Mouse (Mus musculus): ENCODE data around the gene Wdr26. TPM values are rescaled to one million over a fixed set of nuclear protein-coding genes. Genes with fewer than 3 reads are reported as not detected.

The Wdr26 gene
- 52.7 TPM for polyA plus RNA-seq (2015; fragmentation: Illumina TruSeq; extraction: RNeasy Lipid Tissue Mini Kit (QIAGEN cat#74804); ENCODE audit: low read depth, low replicate concordance)

DNA sequence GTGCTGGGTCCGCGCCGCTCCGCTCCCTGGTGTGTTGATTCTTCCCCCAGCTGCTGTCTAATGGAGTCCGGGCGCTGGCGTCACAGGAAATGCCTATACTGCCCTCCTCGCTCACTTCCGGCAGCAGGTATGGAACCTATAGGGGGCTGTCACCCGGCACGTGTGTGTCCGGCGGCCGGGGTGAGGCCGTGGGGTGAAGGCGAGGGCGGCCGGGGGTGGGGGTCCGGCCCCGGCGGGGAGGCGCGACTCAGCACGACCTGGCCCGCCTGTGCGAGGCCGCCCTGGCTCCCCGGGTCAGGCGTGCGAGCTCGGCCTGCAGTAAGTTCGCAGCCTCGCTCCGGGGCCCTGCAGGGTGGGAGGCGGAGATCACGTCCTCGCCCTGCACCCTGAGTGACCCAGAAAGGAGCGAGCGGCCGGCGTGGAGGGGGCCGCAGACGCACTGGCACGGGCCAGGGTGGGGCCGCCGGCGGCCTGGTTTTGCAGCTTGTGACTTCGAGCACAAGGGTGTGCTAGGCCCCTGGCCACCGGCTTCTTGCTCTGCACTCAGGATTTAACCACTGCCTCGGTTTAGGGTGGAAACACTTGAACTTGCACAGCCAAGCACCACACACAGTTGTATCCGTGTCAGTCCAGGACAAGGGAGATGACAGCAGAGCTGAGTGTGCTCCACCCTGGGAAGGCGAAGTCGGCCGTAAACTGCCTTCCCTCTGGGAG is at the start of gene Wdr26:
Gene Wdr26 (minus strand): TSS at position 82 of the 714 bp plus-strand sequence.

DNA sequence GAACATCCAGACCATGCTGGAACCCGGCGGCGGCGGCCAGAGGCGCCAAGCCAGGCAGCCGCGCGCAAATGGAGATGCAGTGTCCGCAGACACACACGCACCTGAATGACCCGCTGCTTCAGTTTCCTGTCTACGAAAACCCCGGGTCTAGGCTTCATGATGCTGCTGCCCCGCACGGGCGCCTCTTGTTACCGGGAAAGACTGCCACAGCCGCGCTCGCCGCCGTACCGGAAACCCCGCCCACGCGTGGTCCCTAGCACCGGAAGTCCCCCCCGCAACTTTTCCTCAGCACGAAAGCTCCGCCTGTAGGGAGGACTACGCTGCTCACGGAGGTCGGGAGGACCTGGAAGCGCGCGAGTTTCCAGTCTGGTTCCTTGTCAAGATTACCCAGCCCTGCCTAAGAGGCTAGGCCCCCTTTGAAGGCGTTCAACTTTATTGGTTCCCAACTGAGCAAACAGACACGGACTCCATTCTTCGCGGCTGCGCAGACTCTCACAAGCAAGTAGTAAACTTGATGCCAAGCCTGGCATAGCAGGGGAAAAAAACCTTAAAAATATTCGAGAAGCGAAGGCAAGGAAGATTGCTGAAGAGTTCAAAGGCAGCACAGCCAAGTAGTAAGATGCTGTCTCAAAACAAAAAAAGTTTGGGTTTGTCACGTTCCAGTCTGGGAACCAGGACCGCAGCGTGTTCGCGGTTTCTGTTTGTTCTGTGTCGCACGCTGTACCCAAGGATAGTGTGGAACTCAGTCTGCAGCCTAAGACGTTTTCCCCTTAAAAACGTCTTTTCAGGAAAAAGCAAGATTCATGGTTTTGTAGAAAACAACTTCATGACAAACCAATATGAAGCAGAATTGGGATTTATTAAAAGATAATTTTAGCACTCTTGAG is 67.6 kb downstream of the Wdr26 start, which contains the start of the genes Nvl and Cnih4:
Gene Nvl (minus strand): TSS at position 255 of the 887 bp plus-strand sequence.
Gene Cnih4 (plus strand): TSS at position 744 of the 887 bp plus-strand sequence.

Other genes with a start within 250 kb of the Wdr26 start
- 26.6 TPM for gene Ephx1, start 191.1 kb downstream of the Wdr26 start, polyA plus RNA-seq (2015; fragmentation: Illumina TruSeq; extraction: RNeasy Lipid Tissue Mini Kit (QIAGEN cat#74804); ENCODE audit: low read depth, low replicate concordance)
- gene 9130409I23Rik, start 160.8 kb downstream of the Wdr26 start, polyA plus RNA-seq (2015; fragmentation: Illumina TruSeq; extraction: RNeasy Lipid Tissue Mini Kit (QIAGEN cat#74804); ENCODE audit: low read depth, low replicate concordance), result not detected
- gene Nvl, start 67.8 kb downstream of the Wdr26 start, polyA plus RNA-seq (2015; fragmentation: Illumina TruSeq; extraction: RNeasy Lipid Tissue Mini Kit (QIAGEN cat#74804); ENCODE audit: low read depth, low replicate concordance), result 50.2 TPM
- gene Cnih4, start 67.3 kb downstream of the Wdr26 start, polyA plus RNA-seq (2015; fragmentation: Illumina TruSeq; extraction: RNeasy Lipid Tissue Mini Kit (QIAGEN cat#74804); ENCODE audit: low read depth, low replicate concordance), result 43.9 TPM
- 60.8 TPM for gene Cnih3, start 140.6 kb upstream of the Wdr26 start, polyA plus RNA-seq (2015; fragmentation: Illumina TruSeq; extraction: RNeasy Lipid Tissue Mini Kit (QIAGEN cat#74804); ENCODE audit: low read depth, low replicate concordance)